Mouse (Mus musculus) E14TG2a.4 (cell line): ENCODE measurements around the gene Ahnak2.

ENCODE experiments used
- CTCF ChIP-seq: conservative IDR thresholded peaks from 2 replicates; pipeline ENCODE4 v1.5.1; 2014; ENCODE audit warnings: low read length
- NANOG ChIP-seq: IDR thresholded peaks from 2 replicates; pipeline ENCODE4 v1.6.1; 2014; ENCODE audit warnings: borderline replicate concordance, low read length, mixed read lengths
- POU5F1 ChIP-seq: IDR thresholded peaks from 2 replicates; pipeline ENCODE4 v1.6.1; 2014; ENCODE audit warnings: low read length, borderline replicate concordance

DNA sequence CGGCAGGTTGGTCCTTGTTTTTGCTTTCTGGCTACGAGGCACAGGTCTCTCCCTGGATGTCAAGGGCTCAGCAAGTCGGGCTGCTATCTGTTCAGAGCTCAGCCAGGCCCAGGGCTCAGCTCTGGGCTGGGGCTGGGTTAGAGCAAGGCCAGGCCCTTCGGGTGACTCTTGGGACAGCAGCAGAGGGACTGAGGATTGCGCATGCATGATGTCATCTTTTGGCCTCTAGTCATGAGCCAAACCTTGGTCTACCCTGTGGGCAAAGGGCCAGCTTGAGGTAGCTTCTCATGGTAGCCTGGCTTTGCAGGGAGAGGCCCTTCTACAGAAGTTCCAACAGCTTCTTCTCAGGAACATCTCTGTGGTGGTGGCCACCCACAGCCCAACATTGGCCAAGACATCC, 38.3 kb downstream of the Ahnak2 start:
- no peak for TF ChIP-seq CTCF
- TF ChIP-seq POU5F1 = no peak
- TF ChIP-seq NANOG = no peak
